Mouse (Mus musculus) thymus, postnatal 4 days (tissue): Measurements from ENCODE around the gene Phactr4.
"Not testable (repeated sequence)": the region's sequence is repeated elsewhere in the genome, so short reads cannot be mapped to it uniquely, and the experiment has no call there.

Experiments
- DNase-seq: peaks from one replicate; pipeline ENCODE4 v3.0.0; 2021

Phactr4 gene

GRCm38 (mm10) chr4:132421923-132422782, at the start of gene Phactr4:
TSS of gene Phactr4 (minus strand) at chr4:132422489.
- peak; percentile 87 for DNase-seq

DNA sequence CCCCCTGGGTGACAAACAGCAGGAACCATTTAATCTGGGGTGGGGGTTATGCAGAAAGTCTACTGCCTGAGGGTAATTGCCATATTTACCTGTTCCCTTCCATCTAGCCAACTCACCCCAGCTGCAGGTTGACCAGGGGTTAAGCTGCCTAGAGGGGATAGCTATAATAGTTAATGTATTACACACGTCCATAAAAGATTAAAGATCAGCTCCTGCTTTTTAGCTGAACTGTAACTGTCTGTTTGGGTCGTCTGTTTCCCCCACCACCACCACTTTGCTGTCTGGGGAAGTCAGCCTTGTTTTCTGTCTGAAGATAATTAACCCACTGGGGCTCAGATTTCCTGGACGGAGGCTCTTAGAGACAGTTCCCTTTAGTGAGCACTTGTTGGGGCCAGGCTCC, 47.6 kb upstream of the Phactr4 start:
- no peak for DNase-seq

DNA sequence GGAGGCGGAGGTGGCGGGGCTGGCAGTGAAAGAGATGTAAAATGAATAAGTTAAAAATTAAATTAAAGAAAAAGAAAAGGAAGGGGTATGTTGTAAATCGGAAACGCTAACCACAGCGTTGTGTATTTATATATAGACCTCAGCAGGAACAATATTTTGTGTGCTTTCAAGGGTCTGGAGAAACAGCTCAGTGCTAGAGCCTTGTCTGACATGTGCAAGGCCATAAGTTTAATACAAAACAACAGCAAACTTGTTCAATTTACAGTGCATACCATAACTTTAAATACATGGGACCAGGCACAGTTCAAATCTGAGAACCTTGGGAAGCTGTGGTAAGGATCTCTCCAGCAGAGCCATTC, 41.9 kb upstream of the Phactr4 start:
- DNase-seq: no peak

GRCm38 (mm10) chr4:132463430-132464254, 41.4 kb upstream of the Phactr4 start, which contains the start of gene Med18:
TSS of gene Med18 (minus strand) at chr4:132463921.
- DNase-seq: peak; percentile 92

GRCm38 (mm10) chr4:132462836-132463235, 40.5 kb upstream of the Phactr4 start:
- peak; percentile 25 for DNase-seq

DNA sequence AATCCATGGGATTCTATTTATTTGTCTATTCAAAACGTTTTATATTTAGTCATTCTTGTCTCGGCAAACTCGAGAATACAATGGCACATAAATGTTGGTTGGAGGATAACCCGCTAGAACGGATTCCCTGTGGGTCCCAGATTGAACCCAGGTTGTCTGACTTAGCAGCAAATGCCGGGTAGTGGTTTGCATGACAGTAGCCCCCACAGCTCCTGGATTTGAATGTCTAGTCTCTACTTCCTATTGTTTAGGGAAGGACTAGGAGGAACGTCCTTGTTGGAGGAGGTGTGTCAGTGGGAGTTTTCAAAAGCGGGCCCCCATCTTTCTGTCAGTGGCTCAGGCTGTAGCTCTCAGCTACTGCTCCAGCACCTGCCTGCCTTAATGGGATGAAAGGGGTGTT, 37.9 kb upstream of the Phactr4 start:
- no peak for DNase-seq

DNA sequence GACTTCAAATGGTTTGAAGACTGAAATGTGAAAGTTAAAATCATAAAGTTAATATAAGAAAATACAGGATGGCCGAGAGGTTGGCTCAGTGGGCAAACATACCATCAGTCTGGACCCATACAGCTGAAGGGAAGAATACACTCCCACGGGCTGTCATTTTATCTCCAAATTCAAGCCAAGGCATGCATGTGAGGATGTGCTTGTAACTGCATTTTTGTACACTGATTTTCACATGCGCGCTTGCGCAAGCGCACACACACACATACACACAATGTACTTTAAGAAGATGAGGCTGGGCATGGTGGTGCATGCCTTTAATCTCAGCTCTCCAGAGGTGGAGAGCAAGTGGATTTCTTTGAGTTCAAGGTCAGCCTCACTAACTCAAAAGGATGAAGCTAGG, 33.3 kb upstream of the Phactr4 start:
- no peak for DNase-seq

GRCm38 (mm10) chr4:132455146-132455545, 32.9 kb upstream of the Phactr4 start:
- no peak for DNase-seq

DNA sequence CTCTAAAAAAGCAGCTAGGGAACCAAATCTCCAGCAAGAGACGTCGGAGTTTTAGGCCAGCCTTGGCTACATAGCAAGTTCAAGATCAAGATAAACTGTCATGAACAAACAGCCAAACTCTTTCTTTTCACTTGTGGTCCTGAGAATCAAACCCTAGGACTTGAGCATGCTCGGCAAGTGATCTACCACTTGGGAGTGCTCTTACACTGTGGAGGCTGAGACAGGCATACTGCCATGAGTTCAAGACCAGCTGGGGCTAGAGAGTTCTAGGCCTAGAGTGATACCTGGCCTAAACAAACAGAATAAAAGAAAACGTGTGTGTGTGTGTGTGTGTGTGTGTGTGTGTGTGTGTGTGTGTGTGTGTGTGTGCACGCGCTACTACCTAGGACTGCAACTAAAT, 31.9 kb upstream of the Phactr4 start:
- no peak for DNase-seq

- DNase-seq: no peak
Measured at GRCm38 (mm10) chr4:132449778-132450177, 27.5 kb upstream of the Phactr4 start.

DNA sequence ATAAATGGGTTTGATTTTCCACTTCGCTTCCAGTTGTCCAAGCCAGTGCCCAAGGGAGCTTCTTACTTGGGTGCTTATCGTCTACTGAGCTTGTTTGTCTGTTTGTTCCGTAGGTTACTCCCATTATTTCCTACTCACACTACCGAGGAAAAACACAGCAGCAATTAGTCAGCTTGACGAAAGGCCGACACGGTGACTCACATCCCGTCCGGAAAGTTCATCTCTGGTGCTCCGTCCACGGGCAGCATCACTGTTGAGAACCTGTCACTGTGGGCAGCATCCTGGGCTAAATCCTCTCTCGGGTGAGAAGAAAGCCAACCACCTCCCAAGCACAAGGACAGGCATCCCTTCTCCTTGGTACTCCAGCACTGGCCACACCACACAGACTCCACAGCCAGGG, 23.8 kb upstream of the Phactr4 start:
- DNase-seq: no peak

GRCm38 (mm10) chr4:132444516-132444915, 22.2 kb upstream of the Phactr4 start:
- DNase-seq: no peak

GRCm38 (mm10) chr4:132437857-132438256, 15.6 kb upstream of the Phactr4 start:
- DNase-seq: no peak

GRCm38 (mm10) chr4:132432717-132433372, 10.6 kb upstream of the Phactr4 start:
- no peak for DNase-seq

DNA sequence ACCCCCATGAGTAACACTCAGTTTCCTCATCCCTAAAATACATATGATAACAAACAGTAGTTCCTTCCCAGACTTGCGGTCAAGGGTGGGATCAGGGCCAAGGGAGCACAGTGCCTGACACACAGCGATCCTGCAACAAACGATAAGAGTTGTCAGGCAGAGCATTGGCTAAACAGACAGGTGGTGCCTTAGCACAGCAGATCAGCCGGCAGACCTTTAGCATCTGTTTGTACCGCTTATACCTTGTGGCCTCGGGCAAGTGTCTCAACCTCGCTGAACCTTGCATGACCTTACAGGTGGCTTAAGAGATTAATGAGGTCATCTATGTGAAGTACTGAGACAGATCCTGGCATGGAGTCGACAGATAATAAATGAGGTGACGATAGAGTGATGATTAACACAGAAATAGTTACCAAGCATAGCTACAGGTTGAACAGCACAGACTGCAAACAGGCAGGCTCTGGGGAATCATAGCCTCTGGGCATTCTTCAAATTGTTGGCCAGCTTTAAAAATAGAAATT, 5.8 kb upstream of the Phactr4 start:
- DNase-seq: no peak

- DNase-seq: no peak
Measured at GRCm38 (mm10) chr4:132427493-132427892, 5.2 kb upstream of the Phactr4 start.

- DNase-seq: no peak
Measured at GRCm38 (mm10) chr4:132426021-132426420, 3.7 kb upstream of the Phactr4 start.

DNA sequence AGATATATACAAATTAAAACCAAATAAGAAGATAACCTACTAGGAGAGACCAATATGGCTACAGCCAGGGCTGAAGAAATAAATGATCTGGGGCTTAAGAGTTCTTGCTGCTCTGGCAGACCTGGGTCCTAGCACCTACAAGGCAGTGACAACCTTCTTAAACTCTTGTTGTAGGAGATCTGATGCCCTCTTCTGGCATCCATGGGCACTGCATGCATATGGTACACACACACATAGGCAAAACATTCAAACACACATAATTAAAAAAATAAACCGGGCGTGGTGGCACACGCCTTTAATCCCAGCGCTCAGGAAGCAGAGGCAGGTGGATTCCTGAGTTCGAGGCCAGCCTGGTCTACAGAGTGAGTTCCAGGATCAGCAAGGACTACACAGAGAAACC, 2.5 kb upstream of the Phactr4 start:
- DNase-seq: peak; percentile 42

DNA sequence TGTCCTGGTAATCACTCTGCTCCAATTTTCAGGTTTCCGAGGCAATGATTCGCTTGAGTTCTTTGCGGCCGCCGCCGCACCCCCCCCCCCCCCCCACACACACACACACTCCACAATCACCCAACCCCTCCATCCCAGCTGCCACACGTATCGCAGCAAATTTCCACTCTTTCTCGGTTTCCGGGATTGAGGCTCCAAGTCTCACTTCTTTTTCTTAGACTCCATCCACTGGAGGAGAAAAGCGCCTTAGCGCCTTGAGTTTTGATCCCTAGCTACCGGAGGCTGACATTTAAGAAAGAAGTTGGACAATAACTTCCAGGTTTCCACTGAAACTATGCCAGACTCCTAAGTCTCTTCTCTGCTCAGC, 750 bp downstream of the Phactr4 start:
- DNase-seq: no peak

- DNase-seq: no peak
Measured at GRCm38 (mm10) chr4:132420471-132420870, 1.8 kb downstream of the Phactr4 start.

- no peak for DNase-seq
Measured at GRCm38 (mm10) chr4:132415966-132416365, 6.3 kb downstream of the Phactr4 start.

GRCm38 (mm10) chr4:132413257-132413656, 9.0 kb downstream of the Phactr4 start:
- not testable (repeated sequence) for DNase-seq
